Mouse (Mus musculus) stomach, embryonic 16.5 days (tissue): Measurements from ENCODE around the gene Fntb. TPM values are rescaled to one million over a fixed set of nuclear protein-coding genes. Genes with fewer than 3 reads are reported as not detected.
"Not testable (repeated sequence)": the region's sequence is repeated elsewhere in the genome, so short reads cannot be mapped to it uniquely, and the experiment has no call there.

Source experiments
- ATAC-seq: fragments of 200-750 bp; cut with Nextera tagmentation; 2 replicates; pipeline ENCODE4 v1.8.0; 2017; ENCODE audit warnings: moderate number of reproducible peaks, moderate TSS enrichment; ENCODE audit not compliant: insufficient read depth, low FRiP score
- H3K27ac ChIP-seq: fragments of 300-500 bp; sonication (generic); 2 replicates; pipeline ENCODE4 v1.5.1; 2014; ENCODE audit warnings: low read length
- H3K27me3 ChIP-seq: fragments of 300-500 bp; sonication (generic); 2 replicates; pipeline ENCODE4 v1.6.1; 2014; ENCODE audit warnings: low read length, control low read depth, mixed read lengths; ENCODE audit not compliant: control insufficient read depth, insufficient read depth
- H3K36me3 ChIP-seq: fragments of 300-500 bp; sonication (generic); 2 replicates; pipeline ENCODE4 v1.6.1; 2014; ENCODE audit warnings: low read length; ENCODE audit not compliant: control insufficient read depth, insufficient read depth
- H3K4me1 ChIP-seq: fragments of 300-500 bp; sonication (generic); 2 replicates; pipeline ENCODE4 v1.6.1; 2014; ENCODE audit warnings: low read length, control low read depth, mixed read lengths; ENCODE audit not compliant: control insufficient read depth, insufficient read depth
- H3K4me2 ChIP-seq: fragments of 300-500 bp; sonication (generic); 2 replicates; pipeline ENCODE4 v1.6.1; 2014; ENCODE audit warnings: low read depth, low read length, mixed read lengths
- H3K4me3 ChIP-seq: fragments of 300-500 bp; sonication (generic); replicated peaks from 2 replicates; pipeline ENCODE4 v1.5.1; 2014; ENCODE audit warnings: mild to moderate bottlenecking, low read length
- H3K9ac ChIP-seq: fragments of 300-500 bp; sonication (generic); 2 replicates; pipeline ENCODE4 v1.6.1; 2014; ENCODE audit warnings: low read length
- H3K9me3 ChIP-seq: fragments of 300-500 bp; sonication (generic); replicated peaks from 2 replicates; pipeline ENCODE4 v1.6.1; 2016; ENCODE audit warnings: low read length, control low read depth; ENCODE audit not compliant: control insufficient read depth
- WGBS: fragments of 180-500 bp; shearing (Covaris S2); extraction: QIAGEN DNeasy Blood & Tissue Kit; methylation state at CpG from one replicate; pipeline ENCODE4 v1.1.7; 2014; 5-methylcytosine and 5-hydroxymethylcytosine counted together
- polyA plus RNA-seq: library from polyadenylated mRNA; unstranded; fragments of >200 nt; fragmentation: Nextera tagmentation; extraction: Ambion mirVana; gene quantifications from 2 replicates; pipeline ENCODE4 v1.2.1, GENCODE M21; 2015

Gene Fntb
- polyA plus RNA-seq, 1 experiment from 2014 or later, result 34.4 TPM

DNA sequence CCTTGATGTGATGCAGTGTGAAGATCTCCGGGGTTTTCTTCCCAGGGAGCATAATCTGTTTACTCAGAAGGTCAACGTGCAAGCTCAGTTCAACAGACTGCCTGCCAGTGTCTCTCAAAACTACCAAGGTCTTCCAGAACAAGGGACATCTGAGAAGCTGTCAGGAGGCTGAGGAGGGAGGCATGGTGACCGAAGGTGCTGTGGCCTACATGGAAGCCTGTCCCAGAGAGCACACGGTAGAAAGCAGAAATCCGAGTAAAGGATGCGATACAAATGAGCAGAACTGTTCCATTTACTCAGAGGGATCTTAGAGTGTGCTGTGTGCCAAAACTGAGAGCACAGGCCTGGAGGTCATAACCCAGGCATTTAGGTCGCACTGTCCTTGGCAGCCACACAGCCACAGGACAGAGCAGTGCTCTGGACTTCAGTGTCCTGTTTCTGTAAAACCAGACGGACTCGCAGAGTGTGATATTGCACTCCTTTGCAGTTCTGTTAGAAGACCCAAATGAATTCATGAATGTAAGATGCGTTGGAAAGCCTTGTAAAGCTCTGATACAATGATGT, 18.7 kb downstream of the Fntb start:
- Histone ChIP-seq H3K4me3 (no peak overlapping the region), H3K9me3 (no peaks in the 10 kb centered on the region), H3K27me3 (no peaks in the 10 kb centered on the region), H3K4me2 (no peak overlapping the region), H3K27ac (no peak overlapping the region), H3K4me1 (no peaks in the 10 kb centered on the region), H3K9ac (no peak overlapping the region), H3K36me3 (no peaks in the 10 kb centered on the region)
- ATAC-seq, result no peak
- 57% methylated on average over 10 of the region's 10 CpGs for WGBS

DNA sequence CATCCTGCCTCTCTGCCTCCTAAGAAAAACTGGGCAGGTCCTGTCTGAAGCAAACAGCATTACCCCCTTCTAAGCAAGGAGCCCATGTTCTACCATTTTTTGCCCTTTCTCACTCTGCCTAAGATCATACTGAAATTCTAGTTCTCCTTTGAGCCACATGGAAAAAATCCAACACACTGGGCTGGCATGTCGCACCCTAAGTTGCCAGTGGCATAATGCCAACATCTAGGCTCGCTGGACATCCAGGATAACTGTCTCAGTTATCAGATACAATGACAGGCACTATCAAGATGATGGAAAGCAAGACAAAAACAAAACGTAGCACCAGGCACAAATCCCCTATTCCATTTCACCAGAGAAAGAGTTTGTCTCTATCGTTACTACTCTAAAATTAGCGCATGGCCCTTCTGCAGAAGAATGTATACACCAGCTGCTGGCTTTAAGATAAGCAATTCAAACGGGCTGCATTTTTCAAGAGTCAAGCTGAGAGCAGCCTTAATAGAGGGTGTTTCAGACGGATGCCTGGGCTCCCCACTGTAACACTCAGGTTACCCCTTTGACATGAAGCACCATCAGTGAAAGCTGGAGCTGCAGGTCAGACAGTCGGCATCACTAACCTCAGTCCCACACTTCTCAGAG, 25.2 kb downstream of the Fntb start:
- Histone ChIP-seq H3K27ac (no peak overlapping the region), H3K4me1 (peaks cover 3% of the 10 kb centered on the region; the same call in 1 of the 2 replicates), H3K4me3 (no peak overlapping the region), H3K9me3 (no peaks in the 10 kb centered on the region), H3K36me3 (no peaks in the 10 kb centered on the region), H3K9ac (no peak overlapping the region), H3K27me3 (no peaks in the 10 kb centered on the region), H3K4me2 (no peak overlapping the region)
- ATAC-seq, result no peak
- WGBS, result 16% methylated on average over 8 of the region's 8 CpGs

DNA sequence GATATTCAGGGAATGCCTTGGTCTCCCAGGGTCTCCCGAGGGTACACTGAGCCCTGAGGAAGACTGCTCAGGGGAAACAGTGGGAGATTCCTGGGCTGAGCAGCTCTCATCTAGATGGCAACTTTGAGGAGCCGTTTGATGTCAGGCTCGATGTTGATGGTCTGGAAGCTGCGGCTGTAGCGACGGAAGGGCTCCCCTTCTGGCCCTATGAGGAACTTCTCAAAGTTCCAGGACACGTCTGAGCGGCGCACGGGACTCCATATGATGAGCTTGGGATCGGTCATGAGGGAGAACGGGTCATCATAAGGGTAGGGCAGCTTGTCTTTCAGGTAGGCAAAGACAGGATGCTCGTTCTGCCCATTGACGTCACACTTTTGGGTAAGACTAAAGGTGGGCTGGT, 27.2 kb downstream of the Fntb start:
- not testable (repeated sequence) for H3K9ac ChIP-seq, H3K4me3 ChIP-seq, H3K27ac ChIP-seq, ATAC-seq, H3K9me3 ChIP-seq, H3K36me3 ChIP-seq, H3K4me2 ChIP-seq, H3K27me3 ChIP-seq
- WGBS, result 61% methylated on average over 14 of the region's 14 CpGs
- peaks cover 15% of the 10 kb centered on the region; the same call in 1 of the 2 replicates for H3K4me1 ChIP-seq

DNA sequence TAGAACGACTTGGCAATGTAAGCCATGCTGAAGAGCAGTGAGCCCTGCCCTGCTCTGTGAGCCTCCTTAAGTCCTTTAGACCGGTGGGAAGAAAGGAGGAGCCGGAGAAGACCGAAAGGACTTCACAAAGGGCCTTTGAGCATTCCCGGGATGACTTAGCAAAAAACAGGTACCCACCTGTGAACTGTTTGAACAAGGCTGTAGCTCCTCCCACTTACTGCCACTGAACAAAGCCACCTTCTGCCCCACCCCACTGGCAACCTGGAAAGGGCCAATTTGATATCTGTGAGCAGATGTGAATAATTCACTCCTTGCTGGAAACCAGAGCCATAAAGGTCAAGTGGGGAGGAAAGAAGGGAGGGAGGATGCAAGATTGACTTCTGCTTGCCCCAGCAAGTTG, 30.0 kb downstream of the Fntb start, which contains the start of gene Gpx2:
Gene Gpx2, minus strand, starts transcription at position 205 of the 400 bp plus-strand sequence.
- H3K4me2 ChIP-seq, result peak within 1 kb of the TSS; percentile 9
- peaks cover 15% of the 10 kb centered on the region; the same call in 1 of the 2 replicates for H3K4me1 ChIP-seq
- no peaks in the 10 kb centered on the region for H3K9me3 ChIP-seq
- peak within 1 kb of the TSS; percentile 30 for H3K4me3 ChIP-seq
- peak within 1 kb of the TSS; percentile 70 for H3K27ac ChIP-seq
- no peaks in the 10 kb centered on the region for H3K27me3 ChIP-seq
- H3K36me3 ChIP-seq, result no peaks in the 10 kb centered on the region
- peak; percentile 75 for ATAC-seq
- H3K9ac ChIP-seq, result no peak within 1 kb of the TSS
- WGBS, result 50% methylated on average over 5 of the region's 5 CpGs

DNA sequence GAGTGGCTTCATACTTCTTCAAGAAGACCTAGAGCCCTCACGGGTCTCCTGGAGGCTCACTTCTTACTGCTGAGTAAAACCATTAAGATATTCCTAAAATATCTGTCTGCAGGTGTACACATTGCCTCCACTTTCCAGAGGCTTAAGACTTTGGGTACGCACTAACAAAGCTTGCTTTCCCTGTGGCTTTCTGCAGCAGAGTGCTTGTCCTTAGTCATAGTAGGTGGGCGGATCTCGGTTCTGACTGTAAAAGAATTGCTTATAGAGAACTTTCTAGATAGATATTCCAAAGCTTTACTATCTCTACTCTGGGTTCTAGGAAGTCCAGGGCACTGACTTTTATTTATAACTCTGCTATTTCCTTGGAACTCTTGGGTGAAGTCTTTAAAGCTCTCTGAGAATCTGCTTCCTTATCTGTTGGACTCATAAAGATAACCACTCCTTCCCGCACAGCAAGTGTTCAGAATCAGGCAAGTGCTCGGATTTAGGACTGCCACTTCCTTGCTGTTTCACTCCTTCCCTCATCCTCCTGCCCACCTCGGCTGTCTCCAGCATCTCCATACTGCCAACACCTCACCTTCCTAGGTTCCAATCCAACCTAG, 31.6 kb downstream of the Fntb start:
- no peak overlapping the region for H3K4me2 ChIP-seq
- 68% methylated on average over 7 of the region's 7 CpGs for WGBS
- H3K27me3 ChIP-seq, result no peaks in the 10 kb centered on the region
- H3K4me1 ChIP-seq, result 0 out of 2 replicates have a peak, but pooled peaks cover 12% of the 10 kb centered on the region
- H3K9ac ChIP-seq, result no peak overlapping the region
- peak overlapping the region; percentile 57; the same call in 1 of the 2 replicates for H3K27ac ChIP-seq
- H3K36me3 ChIP-seq, result no peaks in the 10 kb centered on the region
- no peak overlapping the region for H3K4me3 ChIP-seq
- no peak for ATAC-seq
- H3K9me3 ChIP-seq, result no peaks in the 10 kb centered on the region

DNA sequence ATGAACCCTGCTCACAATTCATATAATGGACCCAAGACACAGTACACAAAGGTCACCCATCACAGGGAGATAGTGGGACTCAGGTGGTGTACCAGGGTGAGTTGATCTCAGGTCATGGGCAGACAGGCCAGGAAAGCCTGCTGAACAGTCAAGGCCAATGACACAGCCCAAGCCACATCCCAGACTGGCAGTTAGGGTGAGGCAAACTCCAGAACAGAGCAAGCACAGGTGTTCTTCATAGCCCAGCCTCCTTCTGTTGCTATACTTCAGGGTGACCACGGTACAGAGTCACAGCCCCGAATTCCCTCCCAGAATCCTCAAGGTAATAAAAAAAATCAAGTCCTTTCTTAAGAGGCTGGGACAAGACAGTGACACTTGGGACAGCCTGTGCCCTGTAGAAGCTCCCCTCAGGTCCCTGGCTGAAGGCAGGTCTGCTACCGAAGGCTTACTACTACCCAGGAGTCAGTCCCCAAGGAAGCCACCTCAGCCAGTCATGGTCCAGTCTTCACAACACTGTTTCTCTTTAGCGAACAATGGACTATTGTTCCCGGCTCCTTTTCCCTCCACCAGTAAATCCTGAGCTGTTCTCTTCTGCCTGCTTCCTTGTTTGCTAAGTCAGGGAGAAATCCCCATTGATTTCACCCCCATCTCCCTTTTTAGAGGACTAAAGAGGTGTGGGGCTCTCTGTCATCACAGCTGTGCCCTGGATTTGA, 32.8 kb downstream of the Fntb start:
- no peak overlapping the region for H3K4me2 ChIP-seq
- no peak overlapping the region for H3K4me3 ChIP-seq
- H3K36me3 ChIP-seq, result no peaks in the 10 kb centered on the region
- no peak overlapping the region for H3K9ac ChIP-seq
- WGBS, result 70% methylated on average over 5 of the region's 5 CpGs
- H3K27ac ChIP-seq, result no peak overlapping the region
- ATAC-seq, result no peak
- H3K9me3 ChIP-seq, result no peaks in the 10 kb centered on the region
- H3K27me3 ChIP-seq, result no peaks in the 10 kb centered on the region
- 0 out of 2 replicates have a peak, but pooled peaks cover 12% of the 10 kb centered on the region for H3K4me1 ChIP-seq

DNA sequence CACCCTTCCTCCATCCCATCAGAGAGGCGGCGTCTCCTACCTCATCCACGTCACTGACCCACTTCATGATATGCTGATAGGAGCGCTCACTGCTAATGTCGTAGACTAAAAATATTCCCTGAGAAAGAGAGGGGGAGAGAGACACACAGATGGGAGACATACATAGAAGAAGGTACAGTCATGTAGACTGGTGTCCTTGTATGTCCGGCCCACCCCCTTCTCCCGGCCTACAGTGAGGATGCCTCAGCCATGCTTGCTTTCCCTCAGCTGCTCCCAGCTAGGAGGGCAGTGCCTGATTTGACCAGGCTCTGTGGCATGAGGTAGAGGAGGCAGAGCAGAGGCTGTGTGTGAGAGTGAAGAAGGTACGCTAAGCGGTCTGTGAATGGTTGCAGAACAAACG, 37.6 kb downstream of the Fntb start:
- no peak overlapping the region for H3K4me2 ChIP-seq

DNA sequence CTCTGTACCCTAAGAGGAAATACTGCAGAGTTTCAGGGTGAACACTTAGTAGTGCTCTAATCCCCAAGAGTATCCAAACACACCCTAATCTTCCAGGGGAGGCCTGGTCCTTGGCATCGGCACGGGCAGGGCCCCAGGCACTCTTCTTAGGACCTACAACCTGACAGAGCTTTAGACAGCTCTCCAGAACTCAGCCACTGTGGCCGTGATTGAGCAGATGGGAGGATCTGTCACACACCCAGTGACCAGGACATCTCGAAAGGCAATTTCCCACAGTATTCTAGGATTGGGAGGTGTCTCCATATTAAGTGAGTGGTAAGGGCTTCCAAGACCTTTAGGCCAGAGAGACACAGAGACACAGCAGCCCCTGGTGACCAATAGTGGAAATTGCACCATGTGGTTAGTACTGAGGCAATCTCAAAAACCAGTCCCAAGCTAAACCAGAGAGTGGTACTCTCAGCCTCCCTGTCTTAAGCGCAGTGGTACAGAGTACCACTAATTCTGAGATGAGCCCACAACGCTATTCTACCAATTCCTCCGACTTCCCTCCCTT, 38.4 kb downstream of the Fntb start:
- peak; percentile 63; the same call in 1 of the 2 replicates for ATAC-seq
- Histone ChIP-seq H3K4me1 (no peaks in the 10 kb centered on the region), H3K9me3 (no peaks in the 10 kb centered on the region), H3K9ac (no peak overlapping the region), H3K36me3 (no peaks in the 10 kb centered on the region), H3K27me3 (no peaks in the 10 kb centered on the region), H3K4me2 (no peak overlapping the region), H3K27ac (no peak overlapping the region), H3K4me3 (no peak overlapping the region)
- WGBS, result 51% methylated on average over 7 of the region's 7 CpGs

More for the DNA sequence above, 37.6 kb downstream of the Fntb start:
- H3K27me3 ChIP-seq, result no peaks in the 10 kb centered on the region
- no peak overlapping the region for H3K4me3 ChIP-seq
- WGBS, result 94% methylated on average over 10 of the region's 10 CpGs
- H3K4me1 ChIP-seq, result no peaks in the 10 kb centered on the region
- no peak overlapping the region for H3K27ac ChIP-seq
- ATAC-seq, result no peak
- H3K9me3 ChIP-seq, result no peaks in the 10 kb centered on the region
- H3K9ac ChIP-seq, result no peak overlapping the region
- no peaks in the 10 kb centered on the region for H3K36me3 ChIP-seq
